Mouse (Mus musculus) urinary bladder, postnatal 36 days (tissue): ENCODE measurements around the gene Arhgap27.

Experiments used
- DNase-seq, 2 experiments: peaks; one replicate each; pipeline ENCODE4 v3.0.0; 2022; ENCODE audit warnings: low spot score in 2 of 2, mixed read lengths in 1 of 2

The Arhgap27 gene

DNA sequence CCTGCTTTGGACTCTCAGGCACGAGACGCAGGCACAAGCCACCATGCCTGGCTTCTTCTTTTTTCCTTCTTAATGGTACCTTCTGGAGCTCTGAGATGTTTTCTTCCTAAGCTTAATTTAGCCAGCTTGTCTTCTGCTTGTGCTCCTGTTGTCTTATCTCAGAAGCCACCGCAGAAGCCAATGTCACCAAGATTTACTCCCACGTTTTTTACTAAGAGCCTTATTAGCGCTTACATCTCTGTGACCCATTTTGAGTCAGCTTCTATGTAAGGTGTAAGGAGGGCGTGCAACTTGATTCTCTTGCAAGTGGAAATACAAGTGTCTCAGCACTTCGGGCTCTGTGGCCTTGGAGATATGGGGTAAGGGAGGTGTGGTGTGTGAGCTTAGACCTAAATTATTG lies 18.0 kb upstream of the Arhgap27 start:
- no peak for DNase-seq

DNA sequence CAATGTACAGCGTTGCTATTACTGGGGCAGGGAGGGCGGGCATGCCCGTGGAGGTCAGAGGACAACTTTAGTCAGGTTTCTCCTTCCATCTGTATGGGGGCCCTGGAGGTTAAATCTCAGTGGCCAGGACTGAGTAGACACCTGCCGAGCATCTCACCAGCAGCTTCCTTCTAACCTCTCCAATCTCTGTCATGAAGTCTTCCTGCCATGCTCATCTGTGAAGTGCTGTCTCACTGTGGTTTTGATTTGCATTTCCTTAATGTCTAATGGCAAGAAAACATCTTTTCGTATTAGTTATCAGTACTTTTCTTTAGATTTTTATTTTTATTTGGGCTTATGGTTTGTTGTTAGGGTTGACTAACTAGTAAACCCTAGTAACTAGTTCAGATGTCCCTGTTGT lies 17.0 kb upstream of the Arhgap27 start:
- no peak for DNase-seq

DNA sequence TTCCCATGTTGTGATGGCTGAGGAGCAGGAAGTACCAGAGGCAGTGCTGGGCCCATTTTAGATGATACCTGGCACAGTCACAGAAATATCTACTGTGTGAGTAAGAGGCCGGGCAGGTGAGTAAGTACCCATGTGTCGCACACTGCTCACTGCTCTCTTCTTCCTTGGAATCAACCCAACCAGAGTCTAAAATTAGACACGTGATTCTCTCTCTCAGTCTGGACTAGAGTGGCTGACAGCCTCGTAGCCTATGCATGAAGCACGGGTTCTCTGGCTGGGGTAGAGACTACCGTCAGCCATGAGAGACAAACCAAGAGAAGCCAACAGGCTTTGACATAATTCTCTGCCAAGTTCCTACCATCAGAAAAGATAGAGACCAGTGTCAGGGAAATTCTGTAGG lies 14.8 kb upstream of the Arhgap27 start:
- no peak for DNase-seq

DNA sequence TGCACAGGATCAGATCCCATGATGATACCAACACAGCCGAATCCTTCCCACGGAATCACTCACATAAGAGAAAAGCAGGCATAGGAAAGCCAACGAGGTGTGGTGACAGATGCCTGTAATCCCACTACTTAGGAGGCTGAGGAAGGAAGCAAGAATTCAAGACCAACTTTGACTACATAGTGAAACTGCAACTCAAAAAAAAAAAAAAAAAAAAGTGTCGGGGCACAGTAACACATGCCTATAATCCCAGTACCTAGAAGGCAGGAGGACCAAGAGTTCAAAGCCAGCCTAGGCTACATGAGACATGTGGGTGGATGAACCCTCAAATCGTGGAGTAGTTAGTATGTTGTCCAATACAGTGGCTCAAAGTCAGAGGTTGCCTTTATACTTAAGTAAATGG lies 12.3 kb upstream of the Arhgap27 start:
- DNase-seq, result no peak

DNA sequence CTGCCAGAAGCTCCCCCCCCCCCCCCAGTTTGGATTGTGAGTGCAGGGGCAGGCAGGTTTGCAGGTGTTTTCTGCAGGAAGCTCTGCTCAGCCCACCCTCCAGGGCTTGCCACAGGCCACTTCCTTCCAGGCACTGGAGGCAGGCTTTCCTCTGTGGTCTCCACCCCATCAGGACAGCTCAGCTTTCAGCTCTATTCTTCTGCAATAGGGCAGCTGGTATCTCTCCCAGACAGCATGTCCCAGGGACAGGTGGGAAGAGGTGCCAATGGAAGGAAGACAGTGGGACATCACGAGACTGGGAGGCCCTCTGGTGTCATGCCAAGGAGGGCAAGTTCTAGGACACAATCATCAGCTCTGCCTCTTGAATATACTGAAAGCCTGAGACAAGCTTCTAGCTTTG lies 11.8 kb upstream of the Arhgap27 start:
- no peak for DNase-seq

DNA sequence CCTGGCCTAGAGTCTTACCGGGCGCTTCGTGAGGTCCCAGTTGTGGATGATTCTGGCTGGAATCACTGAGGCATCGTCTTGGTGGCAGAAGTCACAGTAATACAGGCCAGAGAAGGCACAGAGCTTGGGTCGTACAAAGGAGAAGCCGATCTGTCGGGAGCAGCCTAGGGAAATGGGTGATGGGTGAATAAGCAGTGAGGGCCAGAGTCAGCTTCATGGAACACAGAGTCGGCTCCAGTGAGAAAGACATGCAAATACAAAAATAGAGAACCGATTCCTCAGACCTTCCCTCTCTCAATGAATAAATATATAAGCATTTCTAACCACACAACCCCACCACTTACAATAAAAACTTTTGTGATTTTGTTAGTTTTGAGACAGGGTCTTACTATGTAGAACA lies 10.4 kb upstream of the Arhgap27 start:
- no peak for DNase-seq

DNA sequence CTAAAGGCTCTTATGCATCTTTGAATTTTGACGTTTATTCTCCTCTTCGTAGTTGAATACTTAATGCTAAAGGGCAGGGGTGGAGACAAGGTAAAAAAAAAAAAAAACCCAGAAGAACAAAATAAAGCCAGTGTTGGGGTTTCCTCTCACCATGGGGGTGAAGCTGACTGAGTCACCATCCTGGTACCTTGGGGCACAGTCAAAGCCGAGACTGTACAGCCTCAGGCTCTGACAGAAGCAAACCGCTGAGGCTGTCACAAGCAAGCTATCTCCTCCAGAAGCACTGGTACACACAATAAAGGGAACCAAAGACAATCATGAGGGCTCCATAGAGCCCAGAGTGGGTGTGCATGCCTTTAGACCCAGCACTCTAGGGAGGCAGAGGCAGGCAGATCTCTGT lies 9.1 kb upstream of the Arhgap27 start:
- DNase-seq, result no peak

DNA sequence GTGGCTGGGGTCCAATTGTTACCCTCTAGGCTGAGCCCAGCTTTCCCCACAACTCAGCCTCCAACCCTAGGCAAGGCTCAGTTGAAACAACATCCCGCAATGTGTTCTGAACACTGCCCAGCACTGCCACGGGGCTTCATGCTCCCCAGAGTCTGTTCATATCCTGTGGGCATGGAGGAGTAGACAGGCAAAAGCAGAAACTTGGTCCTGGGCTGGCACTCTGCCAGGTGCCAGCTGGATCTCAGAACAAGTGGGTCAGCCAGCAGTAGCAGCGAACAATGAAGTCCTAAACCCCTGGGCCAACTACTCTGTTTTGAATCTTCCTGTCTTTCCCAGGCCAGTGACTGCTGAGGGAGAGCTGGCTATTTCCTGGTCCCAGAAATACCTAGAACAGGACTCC lies 8.6 kb upstream of the Arhgap27 start:
- no peak for DNase-seq

DNA sequence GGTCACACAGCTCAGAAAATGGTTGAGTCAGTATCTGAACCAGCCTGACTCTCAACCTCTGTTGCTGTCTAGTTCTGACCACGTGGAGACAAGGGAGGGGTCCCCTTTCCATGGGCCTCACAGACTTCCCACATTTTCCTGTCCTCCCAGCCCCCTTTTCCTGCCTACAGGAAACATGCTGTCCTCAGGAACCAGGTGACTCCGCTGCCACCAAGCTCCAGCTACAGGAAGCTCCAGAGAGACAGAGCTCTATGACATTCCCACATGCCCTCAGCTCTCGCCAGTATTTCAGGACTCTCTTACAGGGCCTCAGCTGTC lies 7.7 kb upstream of the Arhgap27 start:
- DNase-seq, result no peak

DNA sequence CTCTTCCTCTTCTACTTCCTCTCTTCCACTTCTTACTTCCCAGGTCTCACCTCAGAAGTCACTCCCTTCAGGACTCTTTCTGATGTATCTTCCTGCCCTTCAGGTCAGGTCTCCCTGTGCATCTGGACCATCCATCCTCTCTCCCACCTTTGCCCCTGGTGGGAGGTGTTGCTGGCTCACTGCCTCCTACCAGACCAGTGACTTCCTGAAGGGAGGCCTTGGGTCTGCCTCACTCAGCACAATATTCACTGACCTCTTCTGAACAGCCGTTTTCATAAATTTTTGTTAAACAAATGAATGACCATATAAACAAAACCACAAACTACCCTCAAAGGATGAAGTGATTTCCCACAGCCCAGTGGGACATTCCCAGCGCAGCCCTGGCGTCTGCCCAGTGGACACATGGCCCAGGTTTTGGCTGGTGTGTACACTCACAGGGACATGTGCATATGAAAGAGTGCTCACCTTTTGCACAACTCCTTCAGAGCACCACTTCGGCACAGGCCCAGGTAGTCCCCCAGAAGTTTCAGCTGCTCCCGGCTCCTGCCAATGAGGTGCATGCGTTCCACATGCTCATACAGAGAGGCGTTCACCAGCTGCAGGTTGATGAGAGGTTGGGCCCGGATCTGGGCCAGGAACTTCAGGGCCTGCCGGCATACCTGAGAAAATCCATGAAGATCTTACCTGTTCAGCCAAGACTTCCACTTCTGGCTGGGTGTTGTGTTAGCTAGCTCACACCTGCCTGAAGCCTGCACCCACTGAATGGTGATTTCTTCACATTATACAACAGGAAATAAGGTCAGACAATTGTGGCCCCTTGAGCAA lies 7.1 kb upstream of the Arhgap27 start:
- DNase-seq, result no peak

DNA sequence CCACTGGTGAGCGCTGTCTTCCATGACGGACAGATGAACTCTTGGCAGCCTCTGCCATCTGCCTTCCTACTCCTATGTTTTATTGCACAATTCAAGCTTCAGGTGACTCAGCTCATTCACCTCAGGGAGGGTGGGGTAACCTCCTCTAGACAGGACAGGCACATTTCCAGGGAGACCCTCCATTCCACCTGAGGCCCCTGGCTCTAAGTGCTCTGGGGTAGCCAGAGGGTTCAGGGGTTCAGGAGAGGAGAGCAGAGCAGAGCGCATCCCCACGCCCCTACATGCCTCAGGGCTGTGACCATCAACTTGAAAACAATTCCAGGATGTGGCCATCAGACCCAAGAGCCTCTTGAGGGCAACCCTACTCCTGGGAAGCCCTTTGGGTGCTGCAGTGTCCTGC lies 2.0 kb upstream of the Arhgap27 start:
- no peak for DNase-seq

DNA sequence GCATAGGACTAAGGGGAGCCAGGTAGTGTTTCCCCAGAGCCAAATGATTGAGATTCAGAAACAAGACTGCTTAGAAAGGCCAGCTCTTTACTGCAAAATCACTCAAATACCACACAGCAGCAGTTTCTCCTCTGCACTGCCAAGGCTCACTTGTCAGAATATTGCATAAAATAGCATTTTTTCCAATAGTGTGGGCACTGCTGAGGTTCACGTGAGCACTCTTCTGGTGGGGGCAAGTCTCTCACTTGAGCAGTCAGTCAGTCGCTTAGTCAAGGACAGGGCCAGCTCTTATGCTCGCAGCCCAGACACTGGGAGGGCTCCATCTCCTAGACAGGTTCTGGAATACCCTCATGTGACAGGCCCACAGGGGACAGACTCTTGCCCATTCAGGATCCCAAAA lies 1.5 kb upstream of the Arhgap27 start:
- DNase-seq, result no peak

DNA sequence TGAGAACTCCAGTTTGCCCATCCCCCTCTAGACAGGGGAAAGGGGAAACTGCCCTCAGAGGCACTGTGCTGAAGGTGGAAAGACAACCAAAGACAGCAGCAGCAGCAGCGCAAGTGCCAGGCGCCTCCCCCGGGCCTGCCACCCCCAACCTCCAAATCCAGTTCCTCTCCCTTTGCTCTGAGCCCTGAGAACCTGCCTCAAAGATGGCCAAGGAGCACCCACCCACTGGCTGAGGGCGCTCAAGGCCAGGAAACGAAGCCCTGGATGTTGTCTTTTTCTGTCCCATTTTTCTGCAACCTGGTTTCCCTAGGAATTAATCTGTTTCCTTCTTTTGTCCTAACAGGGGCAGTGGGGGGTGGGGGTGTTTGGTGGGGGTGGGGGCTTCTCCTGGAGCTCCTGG lies 843 bp upstream of the Arhgap27 start:
- no peak for DNase-seq

DNA sequence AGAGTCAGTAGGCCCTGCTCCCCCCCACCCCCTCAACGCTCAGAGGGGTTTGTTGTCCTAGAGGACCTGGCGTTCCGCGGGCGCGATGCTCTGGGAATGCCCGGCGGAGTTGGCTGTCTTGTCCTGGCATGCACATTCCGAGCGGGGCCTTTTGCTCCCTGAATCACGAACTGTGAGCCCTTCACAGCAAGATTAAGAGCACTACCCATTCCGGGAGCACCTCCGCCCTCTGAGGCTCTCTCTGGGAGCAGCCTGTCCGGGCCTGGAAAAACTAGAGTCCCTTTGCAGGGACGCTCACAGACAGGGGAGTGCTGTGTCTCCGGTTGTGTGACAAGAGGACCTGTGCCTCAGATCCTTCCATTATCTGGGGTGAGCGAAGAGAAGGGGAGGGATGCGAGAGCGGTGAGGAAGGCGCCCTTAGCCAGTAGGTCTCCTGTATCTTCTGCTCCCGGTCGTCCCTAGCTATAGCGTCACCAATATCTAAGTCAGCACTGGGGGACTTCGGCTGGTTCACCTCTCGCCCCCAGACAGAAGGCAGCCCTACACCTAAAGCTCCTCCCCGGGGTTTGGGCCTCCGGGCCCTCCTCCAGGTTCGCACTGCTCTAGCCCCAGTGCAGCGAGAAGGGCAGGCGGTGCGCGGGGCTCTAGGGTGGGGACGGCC lies 841 bp downstream of the Arhgap27 start:
- DNase-seq, result peak in 1 of 2 experiments; percentile 44

DNA sequence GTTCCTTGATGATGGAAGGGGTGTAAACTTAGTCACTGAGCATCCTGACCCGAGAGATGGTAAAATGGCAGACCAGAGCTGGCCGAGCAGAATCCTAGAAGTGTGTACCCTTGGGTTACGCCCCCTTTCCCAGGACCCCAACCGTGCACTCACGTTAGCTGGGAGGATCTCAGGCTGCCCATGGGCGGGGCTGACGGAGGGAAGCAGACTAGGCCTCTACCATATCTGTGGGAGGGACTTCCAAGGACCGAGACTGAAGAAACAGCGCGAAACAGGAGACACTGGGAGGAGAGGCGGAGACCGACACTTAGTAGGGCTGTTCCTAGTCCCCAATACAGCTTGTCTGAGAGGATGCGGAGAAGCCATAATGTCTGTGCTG lies 1.4 kb downstream of the Arhgap27 start:
- no peak for DNase-seq

DNA sequence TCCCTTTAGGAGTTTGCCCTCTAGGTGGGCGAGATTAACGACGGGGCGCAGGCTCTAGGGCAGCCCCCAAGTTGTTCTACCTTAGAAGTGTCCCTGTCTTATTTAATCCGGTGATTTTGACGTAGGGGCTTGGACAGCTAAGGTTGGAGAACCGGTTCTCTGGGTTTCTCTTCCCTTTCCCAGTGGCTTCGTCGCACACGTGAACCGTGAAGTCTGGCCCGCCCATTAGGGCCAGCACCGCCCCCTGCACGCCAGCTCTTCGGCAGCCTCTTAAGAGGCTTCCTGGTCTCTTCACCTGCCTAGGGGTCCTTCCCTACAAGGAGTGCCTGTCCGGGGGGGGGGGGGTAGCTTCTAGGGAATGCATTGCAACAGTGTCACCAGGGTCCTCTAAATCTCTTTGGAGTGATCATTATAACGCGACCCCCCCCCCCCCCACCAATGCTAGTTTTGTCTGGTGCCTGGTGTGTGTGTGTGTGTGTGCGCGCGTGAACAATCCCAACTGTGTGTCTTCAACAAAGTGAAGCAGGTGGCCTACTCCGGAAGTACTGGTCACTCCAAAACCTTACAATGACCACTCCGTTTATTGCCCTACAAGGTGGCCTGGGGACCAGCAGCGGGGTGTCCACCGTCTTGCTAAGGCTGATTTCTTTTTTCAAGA lies 2.0 kb downstream of the Arhgap27 start:
- peak; percentile 47 to 67 for DNase-seq

DNA sequence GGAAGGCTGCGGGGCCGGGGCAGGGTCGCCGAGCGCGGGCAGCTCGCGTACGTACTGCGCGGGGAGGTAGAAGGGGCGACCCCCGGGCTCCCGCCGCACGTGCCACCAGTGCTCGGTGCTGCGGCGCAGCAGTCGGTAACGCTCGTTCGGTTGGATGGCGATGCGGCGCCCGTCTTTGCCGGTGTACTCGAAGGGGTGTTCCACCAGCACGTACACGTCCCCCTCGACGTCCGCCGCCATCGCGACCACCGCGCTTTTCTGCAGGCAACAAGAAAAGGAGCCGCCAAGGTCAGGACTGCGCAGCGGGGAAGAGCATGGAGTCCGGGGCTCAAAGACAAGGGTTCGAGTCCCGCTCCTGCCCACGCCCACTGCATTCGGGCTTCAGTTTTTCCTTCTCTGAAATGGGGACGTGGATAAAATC lies 2.8 kb downstream of the Arhgap27 start:
- DNase-seq, result no peak

DNA sequence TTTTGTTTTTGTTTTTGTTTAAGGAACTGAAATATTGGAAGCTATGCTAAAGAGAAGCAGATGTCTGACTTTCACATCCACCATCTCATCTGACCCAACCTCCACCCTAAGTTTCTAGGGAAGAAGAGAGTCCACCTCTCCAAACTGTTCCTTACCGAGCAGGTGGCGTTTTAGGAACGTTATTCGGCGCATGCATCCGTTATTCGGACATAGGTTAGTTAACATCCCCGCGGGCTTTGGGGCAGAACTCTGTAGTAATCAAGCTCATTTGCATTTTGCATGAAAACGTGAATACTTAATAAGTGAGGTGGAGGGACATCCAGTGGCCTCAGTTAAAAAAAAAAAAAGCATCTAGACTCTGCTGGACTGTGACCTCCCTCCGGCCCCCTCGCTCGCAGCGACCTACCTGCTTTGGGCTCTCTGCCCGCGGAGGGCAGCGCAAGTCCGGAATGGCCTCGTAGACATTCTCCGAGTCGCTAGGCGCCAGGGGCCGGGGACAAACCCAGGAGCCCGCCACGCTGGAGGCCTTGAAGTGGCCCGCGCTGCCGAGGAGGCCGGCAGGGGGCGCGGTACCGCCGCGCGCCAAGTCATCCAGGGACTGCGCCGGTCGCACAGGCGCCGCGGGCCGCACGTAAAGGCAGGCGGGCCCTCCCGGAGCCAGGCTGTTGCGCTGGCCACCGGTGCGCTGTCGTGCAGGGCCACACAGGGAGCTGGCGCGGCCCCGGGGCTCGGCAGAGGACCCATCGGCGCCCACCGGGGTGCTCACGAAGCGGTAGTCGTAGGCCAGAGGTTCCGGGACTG lies 3.5 kb downstream of the Arhgap27 start:
- DNase-seq, result peak; percentile 83 to 86

DNA sequence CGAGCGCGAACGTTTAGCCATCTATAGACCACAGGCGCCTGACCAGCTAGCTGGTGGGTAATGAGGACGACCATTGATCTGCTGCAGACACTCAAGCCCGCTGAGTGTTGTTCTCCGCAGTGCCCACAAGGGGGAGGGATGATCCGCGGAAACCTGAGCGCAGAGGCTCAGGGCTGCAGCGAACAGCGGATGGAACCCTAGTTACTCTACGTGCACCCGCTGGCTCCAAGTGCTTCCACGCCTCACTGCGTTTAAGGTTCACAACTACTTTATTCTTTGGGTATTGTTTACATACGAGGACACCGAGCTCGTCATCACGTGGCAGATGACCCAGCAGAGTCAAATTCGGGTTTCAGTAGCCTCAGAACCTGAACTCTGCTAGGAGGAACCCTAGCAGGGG lies 4.4 kb downstream of the Arhgap27 start:
- peak; percentile 61 to 74 for DNase-seq

DNA sequence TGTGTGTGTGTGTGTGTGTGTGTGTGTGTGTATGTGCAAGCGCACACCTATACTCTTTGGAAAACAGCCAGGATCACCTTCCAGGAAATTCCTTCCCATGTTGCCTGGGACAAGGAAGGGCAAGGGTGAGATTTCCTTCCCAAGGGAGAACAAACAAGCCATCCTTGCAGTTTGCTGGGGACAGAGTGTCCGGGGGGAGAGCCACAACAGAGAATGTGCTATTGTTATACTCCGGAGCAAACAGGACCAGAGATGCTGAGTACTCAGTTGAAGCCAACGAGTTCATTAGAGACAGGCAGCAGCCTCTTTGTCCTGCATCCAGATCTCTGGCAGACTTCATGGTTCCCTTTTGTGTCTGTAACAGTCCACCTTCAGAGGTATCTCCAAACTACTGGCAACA lies 5.2 kb downstream of the Arhgap27 start:
- DNase-seq, result no peak

DNA sequence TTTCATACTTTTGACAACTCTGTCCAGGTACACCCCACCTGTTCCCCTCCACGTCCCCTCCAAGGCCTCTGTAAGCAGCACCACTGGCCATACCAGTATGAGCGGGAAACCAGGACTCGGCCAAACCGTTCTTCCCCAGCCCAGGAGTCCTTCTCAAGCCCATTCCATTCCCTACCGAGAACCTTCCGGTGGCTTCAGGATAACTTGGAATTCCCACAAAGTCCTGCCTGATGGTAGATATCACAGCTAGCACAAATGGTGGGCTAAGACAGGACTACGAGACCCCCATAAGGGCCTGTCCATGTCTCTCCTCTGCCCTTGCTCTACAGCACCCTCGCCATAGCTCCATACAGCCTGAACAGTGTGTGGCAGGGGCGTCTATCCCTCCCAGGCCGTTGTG lies 5.8 kb downstream of the Arhgap27 start:
- no peak for DNase-seq

DNA sequence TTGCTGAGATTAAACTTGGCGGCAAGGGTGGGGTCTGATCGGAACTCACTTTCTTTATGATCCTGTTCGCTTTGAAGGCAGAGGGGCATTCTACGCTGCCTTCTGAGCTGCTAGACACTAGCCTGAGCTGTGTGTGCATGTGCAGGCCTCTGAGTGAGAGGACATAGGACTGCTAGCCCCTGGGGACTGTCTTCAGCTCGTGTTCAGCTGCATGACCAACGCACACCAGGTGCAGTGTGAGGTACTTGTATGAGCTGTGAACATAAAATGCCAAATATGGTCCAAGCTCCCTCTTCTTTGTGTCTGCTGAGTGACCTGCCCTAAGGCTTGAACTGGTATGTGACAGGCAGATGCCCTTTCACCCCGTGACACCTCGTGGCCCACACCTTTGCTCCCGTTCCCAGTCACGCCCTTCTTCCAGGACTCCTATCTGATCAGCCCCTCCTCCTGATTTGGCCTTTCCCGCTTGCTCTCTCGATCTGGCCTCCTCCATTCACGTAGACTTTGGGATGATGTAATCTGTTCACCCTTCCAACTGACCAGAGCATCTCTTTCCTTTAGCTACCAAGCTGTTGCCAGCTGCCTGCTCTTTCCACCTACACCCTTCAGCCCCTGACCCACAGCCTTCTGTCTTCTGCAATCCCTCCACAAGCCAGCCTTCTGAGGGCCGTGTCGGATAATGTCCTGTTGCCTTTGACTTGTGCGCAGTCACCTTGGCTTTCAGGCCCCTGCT lies 6.4 kb downstream of the Arhgap27 start:
- no peak for DNase-seq
